Mouse (Mus musculus) intestine, embryonic 14.5 days (tissue): Measurements from ENCODE around the gene Tcf25. TPM values are rescaled to one million over a fixed set of nuclear protein-coding genes. Genes with fewer than 3 reads are reported as not detected.
"Not testable (repeated sequence)": the region's sequence is repeated elsewhere in the genome, so short reads cannot be mapped to it uniquely, and the experiment has no call there.

Source experiments
- ATAC-seq: fragments of 200-750 bp; cut with Nextera tagmentation; replicated peaks from 2 replicates; pipeline ENCODE4 v1.8.0; 2017; ENCODE audit warnings: low read depth, moderate number of reproducible peaks, moderate TSS enrichment, moderate library complexity; ENCODE audit not compliant: low FRiP score, low TSS enrichment
- DNase-seq: peaks from one replicate; pipeline ENCODE4 v3.0.0-alpha.2; 2018; ENCODE audit warnings: low spot score
- H3K27ac ChIP-seq: fragments of 300-500 bp; sonication (generic); 2 replicates; pipeline ENCODE4 v1.5.1; 2014; ENCODE audit warnings: low read depth, mild to moderate bottlenecking, control low read depth
- H3K27me3 ChIP-seq: fragments of 300-500 bp; sonication (generic); replicated peaks from 2 replicates; pipeline ENCODE4 v1.6.1; 2014; ENCODE audit warnings: low read length, control low read depth; ENCODE audit not compliant: control insufficient read depth, insufficient read depth
- H3K36me3 ChIP-seq: fragments of 300-500 bp; sonication (generic); 2 replicates; pipeline ENCODE4 v1.6.1; 2014; ENCODE audit warnings: low read length, control low read depth; ENCODE audit not compliant: control insufficient read depth, insufficient read depth
- H3K4me1 ChIP-seq: fragments of 300-500 bp; sonication (generic); replicated peaks from 2 replicates; pipeline ENCODE4 v1.6.1; 2014; ENCODE audit warnings: low read length, control low read depth, mixed read lengths; ENCODE audit not compliant: control insufficient read depth, insufficient read depth
- H3K4me2 ChIP-seq: fragments of 300-500 bp; sonication (generic); 2 replicates; pipeline ENCODE4 v1.6.1; 2014; ENCODE audit warnings: low read length
- H3K4me3 ChIP-seq: fragments of 300-500 bp; sonication (generic); 2 replicates; pipeline ENCODE4 v1.5.1; 2014; ENCODE audit warnings: low read depth, low read length, control low read depth, mixed read lengths
- H3K9ac ChIP-seq: fragments of 300-500 bp; sonication (generic); 2 replicates; pipeline ENCODE4 v1.6.1; 2014; ENCODE audit warnings: mild to moderate bottlenecking, low read length
- H3K9me3 ChIP-seq: fragments of 300-500 bp; sonication (generic); 2 replicates; pipeline ENCODE4 v1.6.1; 2016; ENCODE audit warnings: low read length, control low read depth; ENCODE audit not compliant: control insufficient read depth
- WGBS: fragments of 180-500 bp; shearing (Covaris S2); extraction: QIAGEN DNeasy Blood & Tissue Kit; methylation state at CpG from one replicate; pipeline ENCODE4 v1.1.7; 2014; 5-methylcytosine and 5-hydroxymethylcytosine counted together
- polyA plus RNA-seq: library from polyadenylated mRNA; unstranded; fragments of >200 nt; fragmentation: Nextera tagmentation; extraction: Ambion mirVana; gene quantifications from 2 replicates; pipeline ENCODE4 v1.2.1, GENCODE M21; 2014

Gene Tcf25
- polyA plus RNA-seq, 1 experiment from 2014 or later: 170 TPM

- Histone ChIP-seq H3K4me1 (no peaks in the 10 kb centered on the region), H3K9ac (peak overlapping the region; percentile 30; the same call in 1 of the 2 replicates), H3K4me3 (0 out of 2 replicates have a peak overlapping the region, but pooled peaks have one; percentile 27), H3K27me3 (peaks cover 60% of the 10 kb centered on the region), H3K27ac (no peak overlapping the region), H3K9me3 (no peaks in the 10 kb centered on the region), H3K36me3 (no peaks in the 10 kb centered on the region), H3K4me2 (no peak overlapping the region)
- DNase-seq (no peak), ATAC-seq (no peak)
- WGBS: 67% methylated on average over 8 of the region's 8 CpGs
Observed at GRCm38 (mm10) chr8:123410049-123410587, 36.6 kb downstream of the Tcf25 start.

- Histone ChIP-seq H3K9ac (peak overlapping the region; percentile 30), H3K27me3 (peaks cover 60% of the 10 kb centered on the region), H3K4me1 (no peaks in the 10 kb centered on the region), H3K4me2 (peak overlapping the region; percentile 45), H3K4me3 (peak overlapping the region; percentile 27), H3K36me3 (no peaks in the 10 kb centered on the region), H3K9me3 (no peaks in the 10 kb centered on the region), H3K27ac (no peak overlapping the region)
- WGBS: 10% methylated on average over 11 of the region's 11 CpGs
- ATAC-seq (no peak), DNase-seq (no peak)
Observed at GRCm38 (mm10) chr8:123410788-123411187, 37.2 kb downstream of the Tcf25 start.

- Histone ChIP-seq H3K4me2 (peak within 1 kb of the TSS; percentile 45), H3K27ac (no peak within 1 kb of the TSS), H3K9ac (peak within 1 kb of the TSS; percentile 34), H3K4me3 (peak within 1 kb of the TSS; percentile 27), H3K36me3 (no peaks in the 10 kb centered on the region), H3K9me3 (no peaks in the 10 kb centered on the region), H3K27me3 (peaks cover 60% of the 10 kb centered on the region), H3K4me1 (no peaks in the 10 kb centered on the region)
- WGBS: under 1% methylated on average over 29 of the region's 29 CpGs
- peak; percentile 67 for ATAC-seq
- no peak for DNase-seq
Observed at GRCm38 (mm10) chr8:123411246-123411645, 37.7 kb downstream of the Tcf25 start, which contains the start of gene Tubb3. Gene Tubb3 (plus strand): TSS chr8:123411424.

GRCm38 (mm10) chr8:123411781-123412327 is 38.3 kb downstream of the Tcf25 start:
- Histone ChIP-seq H3K27ac (no peak overlapping the region), H3K4me2 (peak overlapping the region; percentile 45), H3K4me3 (peak overlapping the region; percentile 27), H3K36me3 (no peaks in the 10 kb centered on the region), H3K9me3 (no peaks in the 10 kb centered on the region), H3K9ac (peak overlapping the region; percentile 34; the same call in 1 of the 2 replicates), H3K27me3 (peaks cover 60% of the 10 kb centered on the region), H3K4me1 (no peaks in the 10 kb centered on the region)
- DNase-seq: no peak
- ATAC-seq: no peak
- WGBS: 7% methylated on average over 16 of the region's 16 CpGs

GRCm38 (mm10) chr8:123412560-123413170 is 39.1 kb downstream of the Tcf25 start:
- ATAC-seq (0 out of 2 replicates have a peak, but pooled peaks have one; percentile 12), DNase-seq (no peak)
- no peaks in the 10 kb centered on the region for H3K4me1 ChIP-seq
- H3K4me2 ChIP-seq: no peak overlapping the region
- H3K9me3 ChIP-seq: no peaks in the 10 kb centered on the region
- no peak overlapping the region; the same call in 1 of the 2 replicates for H3K4me3 ChIP-seq
- no peak overlapping the region for H3K27ac ChIP-seq
- no peak overlapping the region for H3K9ac ChIP-seq
- H3K36me3 ChIP-seq: no peaks in the 10 kb centered on the region
- 3% methylated on average over 12 of the region's 12 CpGs for WGBS
- peaks cover 60% of the 10 kb centered on the region for H3K27me3 ChIP-seq

GRCm38 (mm10) chr8:123414255-123414654 is 40.7 kb downstream of the Tcf25 start:
- ATAC-seq (no peak), DNase-seq (peak; percentile 77)
- Histone ChIP-seq H3K9me3 (no peaks in the 10 kb centered on the region), H3K4me3 (no peak overlapping the region), H3K9ac (no peak overlapping the region), H3K27ac (no peak overlapping the region), H3K27me3 (peaks cover 50% of the 10 kb centered on the region), H3K4me1 (no peaks in the 10 kb centered on the region), H3K4me2 (no peak overlapping the region), H3K36me3 (no peaks in the 10 kb centered on the region)
- 9% methylated on average over 9 of the region's 9 CpGs for WGBS

GRCm38 (mm10) chr8:123414997-123415696 is 41.6 kb downstream of the Tcf25 start:
- not testable (repeated sequence) for DNase-seq, H3K4me2 ChIP-seq, ATAC-seq, H3K9me3 ChIP-seq, H3K4me3 ChIP-seq, H3K4me1 ChIP-seq, H3K36me3 ChIP-seq, H3K9ac ChIP-seq, H3K27ac ChIP-seq
- H3K27me3 ChIP-seq: peaks cover 41% of the 10 kb centered on the region
- 81% methylated on average over 5 of the region's 5 CpGs for WGBS

- no peaks in the 10 kb centered on the region for H3K4me1 ChIP-seq
- no peaks in the 10 kb centered on the region for H3K36me3 ChIP-seq
- no peaks in the 10 kb centered on the region for H3K9me3 ChIP-seq
- no peak overlapping the region for H3K27ac ChIP-seq
- H3K4me2 ChIP-seq: no peak overlapping the region
- H3K27me3 ChIP-seq: peaks cover 30% of the 10 kb centered on the region
- no peak overlapping the region for H3K9ac ChIP-seq
- ATAC-seq (no peak), DNase-seq (no peak)
- WGBS: 82% methylated on average over 8 of the region's 8 CpGs
- H3K4me3 ChIP-seq: no peak overlapping the region
Observed at GRCm38 (mm10) chr8:123415967-123416943, 42.7 kb downstream of the Tcf25 start.
